Mouse (Mus musculus) heart, postnatal 0 days (tissue): ENCODE measurements around the gene S1pr5.

Experiments
- CTCF ChIP-seq: IDR thresholded peaks from 2 replicates; pipeline ENCODE4 v1.5.1; 2016; ENCODE audit warnings: antibody characterized with exemption, control low read depth, low read depth
- EP300 ChIP-seq: IDR thresholded peaks from 2 replicates; pipeline ENCODE4 v1.6.1; 2016; ENCODE audit warnings: antibody characterized with exemption, low read depth

- no peak for TF ChIP-seq CTCF
- TF ChIP-seq EP300, result no peak
Observed at GRCm38 (mm10) chr9:21268305-21268704, 20.1 kb upstream of the S1pr5 start.
